Mouse (Mus musculus) layer of hippocampus, postnatal 14 days (tissue): Measurements from ENCODE around the gene 1700012B07Rik. TPM values are rescaled to one million over a fixed set of nuclear protein-coding genes. Genes with fewer than 3 reads are reported as not detected.
A peak's percentile ranks its signal among the peaks of the same experiment; 100 is the strongest.

Source experiments
- DNase-seq, 2 experiments: peaks; one replicate each; pipeline ENCODE4 v3.0.0; 2021 to 2022; ENCODE audit warnings: low spot score in 2 of 2, mixed read lengths in 1 of 2
- long read RNA-seq, 2 experiments: library from polyadenylated mRNA; stranded (forward); transcript quantifications; one replicate each; pipeline ENCODE4 v2.0.0; 2021
- total RNA-seq, 2 experiments: library from RNA; stranded (reverse); gene quantifications; 2 replicates each; pipeline ENCODE4 v1.2.3; 2021

The 1700012B07Rik gene
- not detected for total RNA-seq
- long read RNA-seq, experiment 1: 0 reads
- long read RNA-seq, experiment 2: 0 reads

GRCm38 (mm10) chr11:109827946-109828345 is at the start of gene 1700012B07Rik:
Gene 1700012B07Rik (minus strand): TSS chr11:109828046.
- DNase-seq: no peak

- peak in 1 of 2 experiments; percentile 36 for DNase-seq
These were observed 48.9 kb upstream of the 1700012B07Rik start for GRCm38 (mm10) chr11:109876767-109877166.

GRCm38 (mm10) chr11:109875834-109876233 is 48.0 kb upstream of the 1700012B07Rik start:
- no peak for DNase-seq

GRCm38 (mm10) chr11:109875525-109875802 is 47.6 kb upstream of the 1700012B07Rik start:
- no peak for DNase-seq

GRCm38 (mm10) chr11:109874651-109875524 is 47.0 kb upstream of the 1700012B07Rik start:
- no peak for DNase-seq

- no peak for DNase-seq
These were observed 46.2 kb upstream of the 1700012B07Rik start for GRCm38 (mm10) chr11:109873852-109874610.

GRCm38 (mm10) chr11:109873161-109873775 is 45.4 kb upstream of the 1700012B07Rik start:
- DNase-seq: peak in 1 of 2 experiments; percentile 40

GRCm38 (mm10) chr11:109872674-109873073 is 44.8 kb upstream of the 1700012B07Rik start:
- no peak for DNase-seq

GRCm38 (mm10) chr11:109872056-109872455 is 44.2 kb upstream of the 1700012B07Rik start:
- DNase-seq: no peak

GRCm38 (mm10) chr11:109867861-109868260 is 40.0 kb upstream of the 1700012B07Rik start:
- no peak for DNase-seq

- DNase-seq: no peak
These were observed 38.8 kb upstream of the 1700012B07Rik start for GRCm38 (mm10) chr11:109866537-109867160.

- DNase-seq: no peak
These were observed 37.7 kb upstream of the 1700012B07Rik start for GRCm38 (mm10) chr11:109865526-109865925.

GRCm38 (mm10) chr11:109863951-109864350 is 36.1 kb upstream of the 1700012B07Rik start:
- no peak for DNase-seq

GRCm38 (mm10) chr11:109863194-109863746 is 35.4 kb upstream of the 1700012B07Rik start:
- peak; percentile 21 to 31 for DNase-seq

- peak; percentile 90 to 95 for DNase-seq
These were observed 32.7 kb upstream of the 1700012B07Rik start for GRCm38 (mm10) chr11:109860508-109860907.

- DNase-seq: no peak
These were observed 32.2 kb upstream of the 1700012B07Rik start for GRCm38 (mm10) chr11:109859939-109860469.

GRCm38 (mm10) chr11:109859441-109859840 is 31.6 kb upstream of the 1700012B07Rik start:
- DNase-seq: no peak

- DNase-seq: no peak
These were observed 29.2 kb upstream of the 1700012B07Rik start for GRCm38 (mm10) chr11:109857086-109857485.

- DNase-seq: no peak
These were observed 26.2 kb upstream of the 1700012B07Rik start for GRCm38 (mm10) chr11:109854056-109854455.

GRCm38 (mm10) chr11:109853228-109853966 is 25.6 kb upstream of the 1700012B07Rik start:
- DNase-seq: no peak
